Mouse (Mus musculus) erythroblast, embryonic 14.5 days (primary cell): ENCODE data around the gene Maml1.

Source experiments
- GATA1 ChIP-seq: IDR thresholded peaks from 2 replicates; pipeline ENCODE4 v1.6.1; 2012; ENCODE audit warnings: low read length, inconsistent platforms, mixed read lengths
- TAL1 ChIP-seq: IDR thresholded peaks from 3 replicates; pipeline ENCODE4 v1.6.1; 2012; ENCODE audit warnings: low read length, inconsistent platforms, mixed read lengths

DNA sequence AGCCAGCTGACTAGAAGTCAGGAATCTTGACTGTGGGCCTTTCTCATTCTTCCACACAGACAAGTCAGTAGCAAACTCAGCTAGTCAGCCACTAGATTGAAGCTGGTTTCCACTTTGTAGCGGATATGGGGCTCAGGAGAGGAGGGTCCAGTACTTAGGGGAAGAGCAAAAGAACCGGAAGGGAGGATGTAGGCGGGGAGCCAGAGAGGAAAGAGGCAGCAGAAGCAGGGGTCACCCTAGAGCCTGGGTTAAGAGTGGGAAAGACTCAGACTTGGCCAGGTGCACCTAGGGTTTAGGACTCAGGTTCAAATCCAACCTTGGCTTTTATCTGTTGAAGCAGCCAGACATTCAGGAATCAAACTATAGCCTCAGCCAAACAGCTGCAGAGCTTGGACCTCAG, 64.9 kb downstream of the Maml1 start:
- TF ChIP-seq TAL1 = no peak
- no peak for TF ChIP-seq GATA1
